Mouse (Mus musculus): ENCODE measurements at regions not wholly inside any gene's neighbourhood (a gene's known extent, or its start where the extent isn't known, plus 50 kb on each side); places are given as distances from the start of the nearest gene placed in this dataset.

DNA sequence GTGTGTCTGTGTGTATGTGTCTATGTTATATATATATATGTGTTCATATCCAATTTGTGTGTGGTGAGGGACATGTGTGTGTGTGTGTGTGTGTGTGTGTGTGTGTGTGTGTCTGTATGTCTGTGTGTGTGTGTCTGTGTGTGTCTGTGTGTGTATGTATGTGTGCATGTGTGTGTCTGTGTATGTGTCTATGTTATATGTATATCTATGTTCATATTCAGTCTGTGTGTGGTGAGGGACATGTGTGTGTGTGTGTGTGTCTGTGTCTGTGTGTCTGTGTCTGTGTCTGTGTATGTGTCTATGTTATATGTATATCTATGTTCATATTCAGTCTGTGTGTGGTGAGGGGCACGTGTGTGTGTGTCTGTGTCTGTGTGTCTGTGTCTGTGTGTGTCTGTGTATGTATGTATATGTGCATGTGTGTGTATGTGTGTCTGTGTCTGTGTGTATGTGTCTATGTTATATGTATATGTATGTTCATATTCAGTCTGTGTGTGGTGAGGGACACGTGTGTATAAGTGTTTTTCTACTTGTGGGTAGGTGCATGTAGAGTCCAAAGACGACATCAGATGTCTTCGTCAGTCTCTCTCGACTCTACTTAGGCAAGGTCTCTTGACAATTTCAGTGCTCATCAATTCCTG, 370.5 kb upstream of the Slc7a11 start:
- Histone ChIP-seq H3K36me3 (ENCODE audit: control insufficient read depth, insufficient read depth) (no peaks in the 10 kb centered on the region), H3K79me3 (ENCODE audit: low read depth) (no peaks in the 10 kb centered on the region), H3K27me3 (ENCODE audit: control insufficient read depth, insufficient read depth, insufficient read length) (no peaks in the 10 kb centered on the region)

DNA sequence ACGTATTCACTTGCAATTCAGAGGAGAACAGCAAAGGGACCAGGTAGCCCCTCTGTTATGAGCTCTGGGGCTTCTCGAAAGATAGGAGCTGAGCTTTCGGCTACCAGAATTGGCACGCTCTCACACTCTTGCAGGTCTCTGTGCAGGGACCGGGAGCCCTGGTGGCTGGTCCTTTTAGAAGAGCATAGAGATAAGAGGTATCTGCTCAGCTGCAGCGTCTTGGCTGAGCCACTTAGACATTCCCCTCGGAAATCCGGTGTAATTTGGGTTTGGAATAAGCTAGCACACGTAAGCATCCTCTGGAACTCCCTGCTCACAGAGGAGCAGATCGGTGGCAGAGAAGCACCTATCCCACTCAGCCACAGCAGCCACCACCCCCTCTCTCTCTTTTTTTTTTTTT, 372.3 kb upstream of the Slc7a11 start:
- no peak overlapping the region for H3K4me3 ChIP-seq (ENCODE audit: insufficient read depth, poor library complexity, severe bottlenecking)
- no peaks in the 10 kb centered on the region for H3K79me2 ChIP-seq (ENCODE audit: control insufficient read depth, insufficient read depth)
- no peaks in the 10 kb centered on the region for H3K27me3 ChIP-seq (ENCODE audit: control insufficient read depth, insufficient read depth, insufficient read length)
- no peak for TF ChIP-seq USF1 (IDR thresholded peaks at IDR 0.05; ENCODE audit: low read depth)
- no peak for TF ChIP-seq MYOG (IDR thresholded peaks at IDR 0.05; ENCODE audit: control insufficient read depth, extremely low read depth, insufficient read length)
- TF ChIP-seq MAX (IDR thresholded peaks at IDR 0.05), result no peak
- no peak for TF ChIP-seq FOSL1 (IDR thresholded peaks at IDR 0.05; ENCODE audit: insufficient read depth, low read length, poor library complexity, severe bottlenecking)
- no peak for TF ChIP-seq CEBPB (IDR thresholded peaks at IDR 0.05; ENCODE audit: low read depth)
- no peak for TF ChIP-seq MYOD1 (IDR thresholded peaks at IDR 0.05; ENCODE audit: control insufficient read depth, insufficient read length, low read depth)
- TF ChIP-seq CTCF (IDR thresholded peaks at IDR 0.05; ENCODE audit: control insufficient read depth, insufficient read depth, insufficient read length), result no peak
- no peaks in the 10 kb centered on the region for H3K36me3 ChIP-seq (ENCODE audit: control insufficient read depth, insufficient read depth)
- H3ac ChIP-seq (ENCODE audit: control insufficient read depth, insufficient read length, low read depth), result no peak overlapping the region
- H3K79me3 ChIP-seq (ENCODE audit: low read depth), result no peaks in the 10 kb centered on the region

More for the DNA sequence above, 370.5 kb upstream of the Slc7a11 start:
- no peak overlapping the region for H3ac ChIP-seq (ENCODE audit: control insufficient read depth, insufficient read length, low read depth)
- no peak for TF ChIP-seq USF1 (IDR thresholded peaks at IDR 0.05; ENCODE audit: low read depth)
- TF ChIP-seq CTCF (IDR thresholded peaks at IDR 0.05; ENCODE audit: control insufficient read depth, insufficient read depth, insufficient read length), result no peak
- no peak for TF ChIP-seq MAX (IDR thresholded peaks at IDR 0.05)
- no peak for TF ChIP-seq CEBPB (IDR thresholded peaks at IDR 0.05; ENCODE audit: low read depth)
- TF ChIP-seq MYOD1 (IDR thresholded peaks at IDR 0.05; ENCODE audit: control insufficient read depth, insufficient read length, low read depth), result no peak
- TF ChIP-seq MYOG (IDR thresholded peaks at IDR 0.05; ENCODE audit: control insufficient read depth, extremely low read depth, insufficient read length), result no peak
- no peak for TF ChIP-seq FOSL1 (IDR thresholded peaks at IDR 0.05; ENCODE audit: insufficient read depth, low read length, poor library complexity, severe bottlenecking)
- no peaks in the 10 kb centered on the region for H3K79me2 ChIP-seq (ENCODE audit: control insufficient read depth, insufficient read depth)
- H3K4me3 ChIP-seq (ENCODE audit: insufficient read depth, poor library complexity, severe bottlenecking), result no peak overlapping the region

DNA sequence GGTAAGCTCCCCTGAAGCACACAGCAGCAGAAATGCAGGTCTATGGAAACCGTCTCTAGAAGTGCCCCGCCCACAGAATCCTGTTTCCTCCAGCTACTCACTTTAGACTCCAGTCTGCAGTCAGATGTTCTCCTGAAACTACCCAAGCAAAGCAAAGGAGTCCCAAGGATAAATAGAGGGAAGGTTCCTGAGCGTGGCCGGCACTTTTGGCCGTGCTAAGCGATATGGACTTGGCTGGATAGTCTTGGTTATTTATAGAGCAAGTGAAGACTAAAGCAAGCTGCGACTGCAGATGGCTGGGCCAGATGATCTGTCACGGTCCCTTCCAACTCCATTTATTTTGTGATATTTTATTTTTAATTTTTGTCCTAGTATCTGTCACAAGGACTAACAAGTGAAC, 373.1 kb upstream of the Slc7a11 start:
- Histone ChIP-seq H3K79me2 (ENCODE audit: control insufficient read depth, insufficient read depth) (no peaks in the 10 kb centered on the region), H3K27me3 (ENCODE audit: control insufficient read depth, insufficient read depth, insufficient read length) (no peaks in the 10 kb centered on the region), H3K36me3 (ENCODE audit: control insufficient read depth, insufficient read depth) (no peaks in the 10 kb centered on the region), H3K79me3 (ENCODE audit: low read depth) (no peaks in the 10 kb centered on the region), H3ac (ENCODE audit: control insufficient read depth, insufficient read length, low read depth) (no peak overlapping the region), H3K4me3 (ENCODE audit: insufficient read depth, poor library complexity, severe bottlenecking) (no peak overlapping the region)
- TF ChIP-seq CEBPB (IDR thresholded peaks at IDR 0.05; ENCODE audit: low read depth) (no peak), USF1 (IDR thresholded peaks at IDR 0.05; ENCODE audit: low read depth) (no peak), FOSL1 (IDR thresholded peaks at IDR 0.05; ENCODE audit: insufficient read depth, low read length, poor library complexity, severe bottlenecking) (no peak), MYOG (IDR thresholded peaks at IDR 0.05; ENCODE audit: control insufficient read depth, extremely low read depth, insufficient read length) (no peak)

DNA sequence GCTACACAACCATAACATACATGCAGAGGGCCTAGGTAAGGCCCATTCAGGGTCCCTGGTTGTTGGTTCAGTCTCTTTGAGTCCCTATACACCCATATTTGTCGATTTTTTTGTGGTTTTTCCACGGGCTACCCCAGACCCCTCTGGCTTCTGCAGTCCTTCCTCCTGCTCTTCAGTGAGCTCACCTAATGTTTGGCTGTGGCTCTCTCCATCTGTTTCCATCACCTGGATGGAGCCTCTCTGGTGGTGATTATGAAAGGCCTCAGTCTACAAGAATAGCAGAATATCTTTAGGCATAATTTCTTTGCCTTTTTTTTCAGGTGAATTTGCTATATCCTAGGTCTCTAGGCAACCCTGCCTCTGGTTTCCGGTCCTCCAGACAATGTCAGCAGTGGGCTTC, 373.9 kb upstream of the Slc7a11 start:
- no peak overlapping the region for H3ac ChIP-seq (ENCODE audit: control insufficient read depth, insufficient read length, low read depth)
- TF ChIP-seq MAX (IDR thresholded peaks at IDR 0.05), result no peak
- no peak for TF ChIP-seq CEBPB (IDR thresholded peaks at IDR 0.05; ENCODE audit: low read depth)
- no peak for TF ChIP-seq FOSL1 (IDR thresholded peaks at IDR 0.05; ENCODE audit: insufficient read depth, low read length, poor library complexity, severe bottlenecking)
- TF ChIP-seq MYOG (IDR thresholded peaks at IDR 0.05; ENCODE audit: control insufficient read depth, extremely low read depth, insufficient read length), result no peak
- TF ChIP-seq MYOD1 (IDR thresholded peaks at IDR 0.05; ENCODE audit: control insufficient read depth, insufficient read length, low read depth), result no peak
- TF ChIP-seq CTCF (IDR thresholded peaks at IDR 0.05; ENCODE audit: control insufficient read depth, insufficient read depth, insufficient read length), result no peak
- no peak for TF ChIP-seq USF1 (IDR thresholded peaks at IDR 0.05; ENCODE audit: low read depth)

GRCm38 (mm10) chr3:50820776-50821175, 377.4 kb upstream of the Slc7a11 start:
- H3K79me3 ChIP-seq (ENCODE audit: low read depth), result no peaks in the 10 kb centered on the region
- H3ac ChIP-seq (ENCODE audit: control insufficient read depth, insufficient read length, low read depth), result no peak overlapping the region
- no peak for TF ChIP-seq USF1 (IDR thresholded peaks at IDR 0.05; ENCODE audit: low read depth)
- TF ChIP-seq MYOD1 (IDR thresholded peaks at IDR 0.05; ENCODE audit: control insufficient read depth, insufficient read length, low read depth), result no peak
- no peak for TF ChIP-seq MYOG (IDR thresholded peaks at IDR 0.05; ENCODE audit: control insufficient read depth, extremely low read depth, insufficient read length)
- TF ChIP-seq CEBPB (IDR thresholded peaks at IDR 0.05; ENCODE audit: low read depth), result no peak
- H3K27me3 ChIP-seq (ENCODE audit: control insufficient read depth, insufficient read depth, insufficient read length), result no peaks in the 10 kb centered on the region
- no peaks in the 10 kb centered on the region for H3K36me3 ChIP-seq (ENCODE audit: control insufficient read depth, insufficient read depth)
- H3K4me3 ChIP-seq (ENCODE audit: insufficient read depth, poor library complexity, severe bottlenecking), result no peak overlapping the region
- no peaks in the 10 kb centered on the region for H3K79me2 ChIP-seq (ENCODE audit: control insufficient read depth, insufficient read depth)

More for the DNA sequence above, 373.9 kb upstream of the Slc7a11 start:
- Histone ChIP-seq H3K27me3 (ENCODE audit: control insufficient read depth, insufficient read depth, insufficient read length) (no peaks in the 10 kb centered on the region), H3K79me3 (ENCODE audit: low read depth) (no peaks in the 10 kb centered on the region), H3K79me2 (ENCODE audit: control insufficient read depth, insufficient read depth) (no peaks in the 10 kb centered on the region), H3K4me3 (ENCODE audit: insufficient read depth, poor library complexity, severe bottlenecking) (no peak overlapping the region), H3K36me3 (ENCODE audit: control insufficient read depth, insufficient read depth) (no peaks in the 10 kb centered on the region)
